Mouse (Mus musculus): ENCODE measurements at regions not wholly inside any gene's neighbourhood (a gene's known extent, or its start where the extent isn't known, plus 50 kb on each side); places are given as distances from the start of the nearest gene placed in this dataset.

DNA sequence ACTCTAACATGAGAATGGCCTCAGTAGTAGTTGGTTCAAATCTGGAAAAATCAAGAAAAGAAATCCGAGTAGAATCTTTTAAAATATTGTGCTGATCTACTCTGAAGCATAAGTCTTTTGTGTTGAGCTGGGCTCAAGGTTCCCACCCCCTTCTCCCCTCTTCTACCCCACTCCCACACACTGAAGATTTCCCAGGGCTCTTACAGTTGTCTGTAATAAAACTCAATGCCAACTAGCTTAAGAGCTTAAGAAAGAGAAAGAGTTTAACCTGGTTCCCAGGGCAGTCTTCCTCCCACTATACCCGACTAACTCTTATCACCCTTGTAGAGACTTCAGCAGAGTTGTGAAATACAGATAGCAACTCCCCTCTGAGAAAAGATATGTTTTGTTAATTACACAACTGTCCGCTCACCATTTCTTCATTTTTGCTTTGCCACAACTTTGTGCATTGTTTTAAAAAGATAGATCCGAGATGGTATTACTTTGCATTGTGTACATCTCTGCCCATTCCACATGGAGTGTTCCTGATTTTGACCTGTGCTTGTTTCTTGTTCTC is 94.0 kb upstream of the Cpeb2 start:
- DNase-seq: no peak

DNA sequence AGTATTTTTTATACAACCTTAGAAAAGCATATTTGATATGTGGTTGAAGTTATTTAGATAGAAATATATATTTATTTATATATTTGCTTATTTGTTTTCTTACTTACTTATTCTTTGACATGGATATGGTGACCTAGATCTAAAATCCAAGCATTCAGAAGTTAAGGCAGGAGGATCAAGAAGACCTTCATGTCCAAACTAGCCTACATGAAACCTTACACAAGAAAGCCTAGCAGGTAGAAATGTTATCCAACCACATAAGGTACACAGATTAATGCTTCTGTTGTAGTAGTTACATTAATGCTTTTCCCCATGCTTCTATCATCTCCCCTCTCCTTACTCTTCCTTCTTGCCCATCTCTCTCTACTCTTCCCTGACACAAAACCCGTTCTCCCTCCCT is 93.2 kb upstream of the Cpeb2 start:
- no peak for DNase-seq

DNA sequence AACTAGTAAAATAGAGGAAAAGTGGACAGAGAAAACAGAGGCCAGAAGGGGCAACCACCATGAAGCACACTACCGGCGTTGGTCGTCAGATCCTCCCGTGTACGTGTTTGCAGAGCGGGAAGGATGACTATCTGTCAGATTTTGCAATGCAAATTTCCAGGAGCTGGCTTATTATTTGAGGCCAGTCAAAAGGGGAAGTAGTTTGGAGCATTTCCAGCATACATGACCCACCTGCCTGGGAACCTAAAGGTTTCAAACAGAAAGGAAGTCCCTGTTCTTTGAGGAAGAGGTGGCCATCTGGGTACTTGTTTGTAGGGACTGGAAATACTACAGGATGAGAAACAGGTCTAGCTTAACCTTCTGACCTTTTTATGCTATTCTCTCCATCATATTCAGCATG is 87.0 kb upstream of the Cpeb2 start:
- DNase-seq: no peak

DNA sequence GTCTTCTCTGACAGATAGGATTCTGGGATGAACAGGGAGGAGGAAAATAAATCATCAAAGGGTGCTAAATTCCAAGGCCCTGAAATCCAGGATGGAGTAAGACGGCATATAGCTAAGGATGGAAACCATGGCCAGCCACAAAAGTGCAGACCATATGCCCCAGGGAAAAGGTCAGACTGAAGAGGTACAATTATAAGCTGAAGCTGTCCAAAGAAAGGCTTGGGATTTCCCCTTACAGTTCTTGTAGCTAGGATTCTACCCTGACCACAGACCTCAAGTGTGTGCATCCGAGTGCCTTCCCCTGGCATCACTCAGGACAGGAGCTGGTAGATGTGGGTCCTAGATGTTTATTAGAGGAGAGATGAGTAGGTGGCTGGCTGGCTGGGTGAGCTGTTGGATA is 86.0 kb upstream of the Cpeb2 start:
- no peak for DNase-seq

DNA sequence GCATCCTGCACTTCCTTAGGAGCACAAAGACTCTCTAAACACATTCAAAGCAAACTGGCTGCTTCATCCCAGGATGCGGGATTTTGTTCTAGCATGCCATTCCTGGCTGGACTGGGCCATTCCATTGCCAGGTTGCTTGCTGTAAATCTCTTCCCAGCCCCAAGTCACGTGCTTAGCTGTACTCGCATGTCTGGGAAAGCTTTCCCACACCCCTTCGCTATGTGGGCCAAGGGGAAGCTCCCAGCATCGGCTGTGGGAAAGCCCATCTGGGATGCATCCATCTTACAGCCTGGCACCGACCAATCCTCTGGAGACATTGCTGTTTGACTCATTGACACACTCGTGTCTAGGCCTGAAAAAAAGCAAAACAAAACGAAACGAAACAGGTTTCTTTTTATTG is 84.5 kb upstream of the Cpeb2 start:
- no peak for DNase-seq

DNA sequence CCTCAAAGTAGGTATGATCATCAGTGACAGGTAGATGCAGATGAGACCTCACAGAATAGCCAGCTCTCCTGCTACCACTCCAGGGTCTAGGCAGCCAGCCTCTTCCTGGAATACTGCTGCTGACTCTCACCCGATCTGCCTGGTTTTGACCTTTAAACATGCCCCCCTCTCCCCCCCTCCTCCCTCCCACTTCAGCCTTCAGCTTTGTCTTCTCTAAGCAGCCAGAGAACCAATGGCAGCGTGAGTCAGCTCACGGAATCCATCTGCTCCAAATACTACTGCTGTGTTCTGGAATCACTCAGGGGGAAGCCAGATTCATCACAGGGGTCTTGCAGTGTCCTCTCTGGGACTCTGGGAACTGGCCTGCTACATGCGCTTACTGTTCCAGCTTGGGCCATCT is 83.4 kb upstream of the Cpeb2 start:
- no peak for DNase-seq

DNA sequence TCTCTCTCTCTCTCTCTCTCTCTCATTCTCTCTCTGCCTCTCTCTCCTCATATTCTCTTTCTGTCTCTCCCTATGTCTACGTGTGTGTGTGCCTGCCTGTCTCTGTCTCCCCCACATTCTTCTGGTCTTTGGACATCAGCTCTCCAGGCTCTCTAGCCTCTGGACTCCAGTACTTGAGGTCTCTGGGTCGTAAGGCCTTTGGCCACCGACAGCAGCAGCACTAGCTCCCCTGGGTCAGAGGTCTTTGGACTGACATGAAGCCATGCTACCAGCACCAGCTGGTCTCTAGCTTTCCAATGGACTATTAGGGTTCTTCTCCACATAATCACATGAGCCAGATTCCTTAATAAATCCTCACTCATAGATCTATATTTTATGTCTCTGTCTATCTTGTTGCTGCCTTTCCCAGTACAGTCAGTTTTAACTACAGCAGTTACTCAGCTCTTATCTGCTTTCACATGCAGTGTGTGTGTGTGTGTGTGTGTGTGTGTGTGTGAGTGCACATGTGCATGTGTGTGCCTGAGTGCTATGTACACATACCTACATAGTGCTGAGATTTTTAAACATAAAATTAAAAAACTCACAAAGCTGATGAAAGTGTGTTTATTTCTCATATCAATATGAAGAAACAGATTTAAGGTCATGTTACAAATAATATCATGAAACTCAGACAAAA is 81.7 kb upstream of the Cpeb2 start:
- DNase-seq: no peak

DNA sequence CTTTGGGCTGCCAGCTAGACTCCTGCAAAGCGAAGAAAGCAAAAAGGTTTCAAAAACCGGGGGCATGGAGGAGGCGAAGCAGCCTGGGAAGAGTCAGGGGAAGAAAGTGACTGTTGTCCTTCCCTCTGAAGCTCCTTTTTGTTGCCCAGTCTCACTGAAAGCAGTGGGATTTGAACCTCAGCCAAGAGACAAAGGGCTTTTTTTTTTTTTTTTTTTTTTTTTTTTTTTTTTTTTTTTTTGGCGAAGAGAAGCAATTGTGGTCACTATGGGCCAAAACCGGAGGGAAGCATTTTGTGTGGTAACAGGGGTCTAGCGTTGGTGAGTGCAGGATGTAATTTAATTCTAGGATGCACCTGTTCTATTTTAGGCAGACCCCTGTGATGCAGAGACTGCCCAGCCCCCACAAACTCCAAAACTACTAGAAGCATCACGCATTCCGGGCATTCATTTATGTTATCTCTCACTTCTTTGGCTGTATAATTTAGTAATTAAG is 80.8 kb upstream of the Cpeb2 start:
- no peak for DNase-seq

DNA sequence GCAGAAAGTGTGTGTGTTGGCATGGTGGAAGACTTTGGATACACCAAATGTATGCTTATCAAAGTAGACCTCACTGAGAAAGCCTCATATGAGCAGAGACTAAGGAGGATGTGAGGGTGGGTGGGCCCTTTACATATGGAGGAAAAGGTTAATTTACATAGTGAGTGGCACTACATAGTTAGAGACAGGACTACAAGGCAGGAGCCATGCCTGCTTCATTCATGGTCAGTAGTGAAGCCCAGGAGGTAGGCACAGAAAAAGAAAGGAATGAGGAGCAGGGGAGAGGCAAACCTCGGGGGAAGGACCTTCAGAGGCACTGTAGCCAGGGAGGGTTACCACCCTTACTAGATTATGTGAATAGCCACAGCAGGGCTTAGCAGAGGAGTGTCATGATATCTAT is 80.1 kb upstream of the Cpeb2 start:
- DNase-seq: no peak

DNA sequence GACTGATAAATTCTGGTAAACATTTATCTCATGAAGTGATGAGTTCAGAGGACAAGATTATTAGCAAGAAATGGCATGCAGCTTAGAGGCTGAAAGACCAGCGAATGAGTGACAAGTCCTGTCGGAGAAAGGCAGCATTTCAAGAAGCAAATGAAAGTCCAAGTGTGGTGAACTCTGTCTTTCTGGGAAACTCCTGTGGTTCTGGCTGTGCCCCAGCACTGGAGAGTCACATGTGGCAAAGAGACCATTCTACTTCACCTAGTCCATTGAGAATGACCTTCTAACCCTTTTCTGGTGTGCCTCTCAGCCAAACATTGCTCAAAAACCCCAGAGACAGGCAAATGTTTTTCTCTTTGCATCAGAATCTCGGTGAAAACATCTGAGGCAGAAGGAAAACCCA is 76.2 kb upstream of the Cpeb2 start:
- no peak for DNase-seq

DNA sequence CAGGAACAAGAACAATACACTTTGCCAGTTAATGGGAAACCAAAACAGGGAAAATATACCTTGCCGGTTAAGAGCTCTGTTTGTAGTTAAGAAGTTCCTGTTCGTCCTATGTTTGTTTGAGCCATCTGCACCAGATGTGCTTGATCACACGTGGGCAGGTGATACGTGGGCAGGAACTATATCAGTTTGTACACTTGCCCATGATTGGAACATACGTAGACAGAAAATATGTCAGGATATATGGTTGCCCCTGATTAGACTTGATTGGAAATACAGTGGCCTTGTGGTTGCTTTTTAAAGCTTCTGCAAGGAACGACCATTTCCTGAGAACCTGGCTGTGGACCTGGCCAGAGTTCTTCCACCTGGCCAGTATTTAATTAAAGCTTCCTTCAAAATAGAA is 72.8 kb upstream of the Cpeb2 start:
- DNase-seq: no peak

DNA sequence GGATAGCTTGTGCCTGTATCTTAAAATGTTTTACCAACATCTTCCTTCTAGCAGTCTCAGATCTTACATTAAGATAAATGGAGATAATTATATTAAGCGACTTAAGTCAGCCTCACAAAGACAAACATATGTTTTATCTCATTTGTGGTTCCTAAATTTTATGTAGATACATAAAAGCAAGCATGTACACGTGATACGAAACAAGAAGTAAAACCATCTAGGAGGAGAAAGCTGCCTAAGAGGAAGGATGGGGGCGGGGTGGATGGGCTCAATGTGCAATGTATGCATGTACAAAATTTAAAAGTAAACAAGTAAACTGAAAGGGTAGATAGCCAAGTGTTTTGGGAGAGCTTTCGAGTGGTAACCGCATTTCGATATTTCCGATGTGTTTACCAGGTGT is 51.5 kb upstream of the Cpeb2 start:
- no peak for DNase-seq

All from gastrocnemius, postnatal 10 days (tissue).